Mouse (Mus musculus): ENCODE measurements at regions not wholly inside any gene's neighbourhood (a gene's known extent, or its start where the extent isn't known, plus 50 kb on each side); places are given as distances from the start of the nearest gene placed in this dataset.

- TF ChIP-seq CTCF (IDR thresholded peaks at IDR 0.05) (0 out of 2 replicates have a peak, but pooled peaks have one; percentile 20), POLR2A (IDR thresholded peaks at IDR 0.05; ENCODE audit: insufficient read depth, low read depth, low read length) (no peak)
Measured at GRCm38 (mm10) chr7:136675041-136675440, 219.4 kb upstream of the Mgmt start.
